Mouse (Mus musculus) urinary bladder, postnatal 25 days (tissue): ENCODE measurements around the gene Adgrb2.
A peak's percentile ranks its signal among the peaks of the same experiment; 100 is the strongest.

Experiments used
- DNase-seq: peaks from one replicate; pipeline ENCODE4 v3.0.0; 2022; ENCODE audit warnings: low spot score

Adgrb2 gene

DNA sequence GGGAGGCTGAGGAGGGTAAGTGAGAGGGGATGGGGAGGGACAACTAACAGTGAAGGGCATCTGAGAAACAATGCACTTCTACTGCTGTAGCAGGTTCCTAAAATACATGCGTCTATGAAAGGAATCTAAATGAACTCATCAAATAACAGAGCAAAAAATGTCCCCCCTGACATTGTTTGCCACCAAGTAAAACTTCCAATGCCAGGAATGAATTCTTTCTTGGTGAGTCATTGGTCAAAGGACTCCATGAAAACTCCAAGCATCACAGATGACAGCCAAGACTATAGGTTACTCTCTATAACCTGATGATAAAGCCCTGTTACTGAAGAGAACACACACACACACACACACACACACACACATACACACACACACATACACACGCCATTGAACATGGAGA lies 46.5 kb downstream of the Adgrb2 start:
- no peak for DNase-seq

- DNase-seq, result no peak
Measured at GRCm38 (mm10) chr4:130033496-130033895, 48.8 kb downstream of the Adgrb2 start.

DNA sequence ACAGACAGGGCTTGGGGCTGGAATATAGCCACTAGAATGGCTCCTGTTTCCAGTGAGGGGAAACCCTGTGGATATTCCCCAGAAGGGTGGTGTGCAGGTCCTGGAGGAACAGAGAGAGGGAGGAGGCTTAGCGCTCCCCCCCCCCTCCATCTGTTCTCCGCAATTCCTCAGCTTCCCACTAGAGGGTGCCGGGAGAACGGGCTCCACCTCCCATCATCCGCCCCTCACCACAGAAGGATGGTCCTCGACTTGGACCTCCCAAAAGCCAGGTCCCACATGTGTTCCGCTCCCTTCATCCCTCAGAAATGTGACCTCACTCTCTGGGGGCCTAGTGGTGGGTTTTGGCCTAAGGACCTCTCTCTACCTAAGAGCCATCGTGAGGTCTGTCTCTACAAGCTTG lies 51.4 kb downstream of the Adgrb2 start:
- DNase-seq, result peak; percentile 44

- peak; percentile 55 for DNase-seq
Measured at GRCm38 (mm10) chr4:130036573-130037401, 52.1 kb downstream of the Adgrb2 start.

DNA sequence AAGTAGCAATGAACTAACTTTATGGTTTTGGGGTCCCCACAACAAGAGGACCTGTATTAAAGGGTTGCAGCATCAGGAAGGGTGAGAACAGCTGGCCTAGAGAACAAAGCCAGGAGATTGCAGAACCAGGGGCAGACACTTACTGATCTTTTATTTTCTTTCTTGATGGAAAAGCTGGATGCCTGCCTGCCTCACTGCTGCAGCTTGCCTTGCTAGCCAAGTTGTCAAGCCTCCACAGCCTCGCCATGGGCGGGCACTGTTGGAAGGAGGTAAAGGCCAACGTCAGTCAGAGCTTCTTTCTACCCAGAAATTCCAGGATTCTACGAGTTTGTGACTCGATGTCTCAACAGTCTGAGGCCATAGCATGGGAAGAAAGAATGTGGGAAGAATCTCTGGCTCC lies 54.7 kb downstream of the Adgrb2 start:
- no peak for DNase-seq

DNA sequence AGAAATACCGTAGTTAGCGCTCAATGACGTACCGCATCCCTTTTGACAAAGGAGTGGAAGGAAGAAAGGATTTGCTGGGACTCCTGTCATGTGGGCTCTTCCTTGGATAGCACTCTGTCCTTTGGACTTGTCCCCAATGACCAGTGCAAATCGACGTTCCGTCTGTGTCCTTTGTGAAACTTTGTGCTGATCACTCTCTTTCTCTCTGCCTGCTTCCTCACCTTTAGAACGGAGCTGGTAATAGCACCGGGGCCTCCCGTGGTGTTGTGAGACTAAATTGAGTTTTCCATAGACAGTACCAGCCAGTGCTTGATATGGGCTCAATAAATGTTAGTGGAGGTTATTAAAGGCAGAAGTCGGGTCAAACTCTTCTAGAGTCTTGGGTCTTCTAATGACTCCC lies 56.4 kb downstream of the Adgrb2 start:
- no peak for DNase-seq

GRCm38 (mm10) chr4:130044211-130044610 lies 59.5 kb downstream of the Adgrb2 start:
- DNase-seq, result no peak

DNA sequence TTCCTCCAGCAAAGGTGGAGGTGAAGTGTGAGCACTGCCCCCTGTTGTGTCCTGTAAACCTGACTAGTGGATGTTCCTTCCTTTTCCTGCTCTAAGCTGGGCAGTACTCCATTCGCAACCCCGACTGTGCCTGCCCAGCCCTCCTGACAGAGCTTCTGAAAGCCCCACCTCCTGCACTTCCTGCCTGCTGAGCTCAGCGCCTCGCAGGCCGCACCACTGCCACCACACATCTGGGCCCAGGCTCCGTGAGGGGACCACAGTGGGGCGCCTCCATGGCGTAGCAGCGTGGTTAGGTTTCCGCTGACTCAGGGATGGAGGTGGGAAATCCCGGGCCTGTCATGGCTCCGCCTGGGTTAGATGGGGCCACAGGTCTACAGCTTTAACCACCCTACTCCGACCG lies 60.9 kb downstream of the Adgrb2 start:
- no peak for DNase-seq

GRCm38 (mm10) chr4:130047331-130048202 lies 62.9 kb downstream of the Adgrb2 start, which contains the start of gene Col16a1:
Col16a1 (plus strand) TSS chr4:130047840.
- peak; percentile 86 for DNase-seq

- DNase-seq, result no peak
Measured at GRCm38 (mm10) chr4:130048203-130048479, 63.5 kb downstream of the Adgrb2 start.

DNA sequence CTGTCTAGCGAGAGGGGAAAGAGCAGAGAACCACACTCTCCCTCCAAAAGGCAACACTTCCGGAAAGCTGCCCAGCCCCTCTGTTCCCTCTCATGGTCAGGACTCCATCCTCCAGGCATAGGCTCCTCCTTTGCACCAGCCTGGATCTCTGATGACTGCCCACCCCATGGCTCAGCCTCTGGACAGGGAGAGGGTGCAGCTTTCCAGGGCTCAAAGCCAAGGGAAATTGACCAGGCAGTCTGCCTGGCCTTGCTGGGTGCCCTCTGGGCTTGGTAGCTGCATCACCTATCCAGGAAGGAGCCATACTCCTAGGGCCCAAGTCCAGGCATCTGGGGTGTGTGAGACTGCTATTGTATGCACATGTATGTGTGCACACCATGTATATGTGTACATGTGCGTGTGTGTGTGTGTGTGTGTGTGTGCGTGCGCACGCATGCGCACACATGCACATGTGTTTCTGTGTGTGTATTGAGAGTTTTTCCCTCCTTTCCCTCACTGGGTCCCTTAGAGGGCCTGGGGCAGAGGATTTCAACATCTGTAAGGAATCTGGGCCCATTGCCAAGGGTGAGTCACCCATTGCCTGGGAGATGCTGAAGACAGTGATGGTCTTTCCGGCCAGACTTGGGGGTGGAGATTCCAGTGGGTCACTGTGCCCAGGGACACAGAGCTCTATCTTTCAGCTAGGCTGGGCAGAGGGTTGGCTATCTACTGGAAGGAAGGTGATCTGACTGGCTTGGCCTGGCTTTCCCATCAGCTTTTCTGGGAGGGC lies 65.6 kb downstream of the Adgrb2 start:
- DNase-seq, result peak; percentile 81

DNA sequence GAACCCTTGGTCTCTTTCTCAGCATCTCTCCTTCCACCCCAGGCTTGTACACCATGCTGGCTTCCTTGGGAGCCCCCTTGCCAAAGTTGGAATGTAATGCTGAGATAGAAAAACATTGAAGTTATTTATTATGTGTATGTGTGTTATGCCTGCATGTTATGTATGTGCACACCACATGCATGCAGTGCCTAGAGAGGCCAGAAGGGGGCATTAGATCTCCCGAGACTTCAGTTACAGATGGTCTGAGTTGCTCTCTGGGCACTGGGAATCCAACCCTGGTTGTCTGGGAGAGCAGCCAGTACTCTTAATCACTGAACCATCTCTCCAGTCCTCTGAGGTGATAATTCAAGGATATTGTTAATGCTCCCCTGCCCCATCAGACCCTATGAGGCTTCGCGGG lies 67.6 kb downstream of the Adgrb2 start:
- no peak for DNase-seq

DNA sequence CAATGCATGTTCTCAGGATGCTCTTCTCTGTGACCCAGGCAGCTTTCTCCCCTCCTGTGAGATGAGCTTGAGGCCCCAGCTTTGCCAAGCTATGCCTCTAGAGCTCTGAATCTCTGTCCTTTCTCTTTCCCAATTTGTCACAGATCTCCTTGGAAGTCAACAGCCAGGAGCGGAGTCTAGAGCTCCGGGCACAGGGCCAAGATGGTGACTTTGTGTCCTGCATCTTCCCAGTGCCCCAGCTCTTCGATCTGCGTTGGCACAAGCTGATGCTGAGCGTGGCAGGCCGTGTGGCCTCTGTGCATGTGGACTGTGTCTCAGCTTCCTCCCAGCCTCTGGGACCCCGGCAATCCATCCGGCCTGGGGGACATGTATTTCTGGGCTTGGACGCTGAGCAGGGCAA lies 68.4 kb downstream of the Adgrb2 start:
- DNase-seq, result no peak

DNA sequence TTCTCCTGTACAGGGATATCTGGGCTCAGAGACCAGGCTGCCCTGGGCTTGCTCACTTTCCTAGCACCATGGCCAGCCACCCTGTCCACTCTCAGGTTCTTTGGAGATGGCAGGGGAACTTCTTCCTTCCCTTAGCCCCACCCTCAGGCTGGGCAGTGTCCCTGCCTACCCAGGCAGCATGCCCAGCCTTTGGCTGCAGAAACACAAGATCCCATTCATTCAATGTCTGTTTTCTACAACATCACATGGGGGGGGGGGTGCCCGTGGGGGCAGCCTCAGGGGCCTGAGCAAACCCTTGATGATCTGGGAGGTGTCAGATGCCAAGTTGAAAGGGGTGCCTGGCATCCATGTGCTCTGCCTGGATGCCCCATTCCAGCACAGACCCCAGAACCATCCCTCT lies 70.1 kb downstream of the Adgrb2 start:
- DNase-seq, result no peak

- no peak for DNase-seq
Measured at GRCm38 (mm10) chr4:130055160-130056010, 70.7 kb downstream of the Adgrb2 start.

DNA sequence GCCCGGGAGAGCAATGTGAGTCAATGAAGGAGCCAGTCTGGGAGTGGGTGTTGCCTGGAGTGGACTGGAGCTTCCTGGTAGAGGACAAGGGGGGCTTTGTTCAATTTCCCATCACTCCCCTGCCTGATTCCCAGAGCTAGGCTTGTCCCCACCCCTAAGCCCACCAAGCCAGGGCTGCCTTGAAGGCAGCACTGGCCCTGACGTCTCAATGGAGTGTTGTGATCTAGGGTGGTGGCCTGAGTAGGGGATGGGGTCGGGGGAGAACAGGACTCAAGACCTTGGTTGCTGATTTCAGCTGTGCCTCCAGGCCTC lies 71.3 kb downstream of the Adgrb2 start:
- no peak for DNase-seq

- DNase-seq, result no peak
Measured at GRCm38 (mm10) chr4:130056471-130056870, 71.8 kb downstream of the Adgrb2 start.

- no peak for DNase-seq
Measured at GRCm38 (mm10) chr4:130060937-130061336, 76.3 kb downstream of the Adgrb2 start.

DNA sequence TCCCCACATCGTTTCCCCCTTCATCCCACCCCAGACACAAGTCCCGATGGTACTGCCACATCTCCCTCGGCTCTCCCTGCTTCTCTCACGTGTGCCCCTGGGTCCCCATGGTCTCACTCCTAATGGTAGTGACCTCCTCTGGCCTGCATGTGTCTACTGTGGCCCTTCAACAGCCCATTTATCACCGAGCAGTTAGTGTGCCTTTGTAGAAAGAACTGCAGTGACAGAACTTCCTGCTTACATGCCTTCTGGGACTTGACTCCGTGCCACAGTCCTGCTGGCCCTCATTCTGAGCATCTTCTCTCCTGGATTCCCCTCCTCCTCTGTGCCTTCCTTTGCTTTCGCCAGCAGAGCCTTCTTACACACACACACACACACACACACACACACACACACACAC lies 78.5 kb downstream of the Adgrb2 start:
- DNase-seq, result no peak

GRCm38 (mm10) chr4:130066816-130067215 lies 82.1 kb downstream of the Adgrb2 start:
- DNase-seq, result no peak

DNA sequence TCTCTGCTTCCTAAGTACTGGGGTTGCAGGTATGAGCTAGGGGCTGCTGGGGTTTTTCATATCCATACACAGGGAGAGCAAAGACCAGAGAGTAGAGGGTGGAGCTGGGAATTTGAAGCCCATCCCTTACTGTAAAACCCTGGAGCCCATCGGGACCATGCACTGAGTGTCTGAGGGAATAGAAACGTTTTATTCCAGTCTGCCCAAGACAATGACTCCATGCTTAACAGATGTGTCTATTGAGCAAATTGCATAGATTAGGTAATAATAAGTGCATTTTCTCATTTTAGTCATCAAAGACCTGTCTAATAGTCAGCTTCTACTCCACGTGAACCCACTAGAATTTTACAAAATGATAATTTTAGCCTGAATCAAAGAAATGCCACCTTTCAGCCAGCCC lies 85.9 kb downstream of the Adgrb2 start:
- DNase-seq, result no peak

DNA sequence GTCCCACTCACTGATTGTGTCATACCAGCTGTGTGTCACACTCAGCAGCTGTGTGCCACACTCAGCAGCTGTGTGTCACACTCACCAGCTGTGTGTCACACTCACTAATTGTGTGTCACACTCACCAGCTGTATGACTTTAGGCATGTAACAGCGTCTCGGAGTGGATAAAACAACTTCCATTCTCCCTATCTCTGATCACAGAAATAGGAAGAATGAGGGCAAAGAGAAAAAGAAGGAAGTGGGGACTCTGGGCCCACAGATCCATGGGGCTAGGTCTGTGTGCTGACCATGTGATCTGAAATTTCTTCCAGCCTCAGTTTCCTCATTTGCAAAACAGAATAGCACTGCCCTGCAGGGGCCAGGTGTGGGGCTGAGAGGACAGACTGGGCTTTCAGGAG lies 87.1 kb downstream of the Adgrb2 start:
- no peak for DNase-seq
